Mouse (Mus musculus): ENCODE data around the gene Cend1.

Gene Cend1

GRCm38 (mm10) chr7:141390326-141391259 lies 38.7 kb downstream of the Cend1 start:
- DNase-seq: no peak

- DNase-seq: no peak
Observed at GRCm38 (mm10) chr7:141388487-141389109, 40.7 kb downstream of the Cend1 start.

GRCm38 (mm10) chr7:141387807-141388486 lies 41.3 kb downstream of the Cend1 start:
- no peak for DNase-seq

- no peak for DNase-seq
Observed at GRCm38 (mm10) chr7:141381068-141381835, 48.0 kb downstream of the Cend1 start.

- DNase-seq: no peak
Observed at GRCm38 (mm10) chr7:141379584-141379983, 49.7 kb downstream of the Cend1 start.

Measured in thymus, postnatal 36 days (tissue).